Mouse (Mus musculus): ENCODE data around the gene Atp11c.

- TF ChIP-seq POLR2A (IDR thresholded peaks at IDR 0.05; ENCODE audit: borderline replicate concordance, low read depth, low read length), result no peak
- no peak for TF ChIP-seq CTCF (IDR thresholded peaks at IDR 0.05; ENCODE audit: low read depth, low read length)
Observed at GRCm38 (mm10) chrX:60569047-60569446, 23.5 kb downstream of the Atp11c start.

All from bone marrow macrophage, adult 2 months (primary cell).